Mouse (Mus musculus) G1E (cell line): Measurements from ENCODE around the gene Caln1.

Source experiments
- CTCF ChIP-seq: IDR thresholded peaks from 2 replicates; pipeline ENCODE4 v1.5.1; 2012; ENCODE audit warnings: low read depth, low read length, inconsistent platforms, mixed read lengths
- GATA1 ChIP-seq: IDR thresholded peaks from 2 replicates; pipeline ENCODE4 v1.6.1; 2012; ENCODE audit warnings: borderline replicate concordance, low read length, inconsistent platforms, mixed read lengths

GRCm38 (mm10) chr5:130409706-130410105 lies 40.5 kb downstream of the Caln1 start:
- TF ChIP-seq CTCF = no peak
- no peak for TF ChIP-seq GATA1
